Mouse (Mus musculus): ENCODE data around the gene Epb41l4b.

GRCm38 (mm10) chr4:57005011-57005410 lies 138.2 kb downstream of the Epb41l4b start:
- TF ChIP-seq CTCF (IDR thresholded peaks at IDR 0.05; ENCODE audit: low read depth, low read length): no peak
- TF ChIP-seq POLR2A (IDR thresholded peaks at IDR 0.05; ENCODE audit: borderline replicate concordance, low read depth, low read length): no peak

All from bone marrow macrophage, adult 2 months (primary cell).